Mouse (Mus musculus) lung, embryonic 16.5 days (tissue): ENCODE measurements around the gene Calhm3. TPM values are rescaled to one million over a fixed set of nuclear protein-coding genes. Genes with fewer than 3 reads are reported as not detected.

ENCODE experiments used
- ATAC-seq: fragments of 200-750 bp; cut with Nextera tagmentation; 2 replicates; pipeline ENCODE4 v1.8.0; 2017; ENCODE audit warnings: low read depth, mild to moderate bottlenecking, moderate library complexity
- H3K27ac ChIP-seq: fragments of 300-500 bp; sonication (generic); 2 replicates; pipeline ENCODE4 v1.5.1; 2014; ENCODE audit warnings: mild to moderate bottlenecking, control low read depth, low read length
- H3K27me3 ChIP-seq: fragments of 300-500 bp; sonication (generic); 2 replicates; pipeline ENCODE4 v1.6.1; 2014; ENCODE audit warnings: low read depth, low read length, mixed read lengths; ENCODE audit not compliant: control insufficient read depth, insufficient read depth
- H3K36me3 ChIP-seq: fragments of 300-500 bp; sonication (generic); 2 replicates; pipeline ENCODE4 v1.6.1; 2014; ENCODE audit warnings: low read length; ENCODE audit not compliant: control insufficient read depth, insufficient read depth
- H3K4me1 ChIP-seq: fragments of 300-500 bp; sonication (generic); replicated peaks from 2 replicates; pipeline ENCODE4 v1.6.1; 2014; ENCODE audit warnings: low read length, mixed read lengths; ENCODE audit not compliant: control insufficient read depth, insufficient read depth
- H3K4me2 ChIP-seq: fragments of 300-500 bp; sonication (generic); 2 replicates; pipeline ENCODE4 v1.6.1; 2014; ENCODE audit warnings: low read depth, low read length, control low read depth
- H3K4me3 ChIP-seq: fragments of 300-500 bp; sonication (generic); 2 replicates; pipeline ENCODE4 v1.5.1; 2014; ENCODE audit warnings: mild to moderate bottlenecking, low read length, control low read depth
- H3K9ac ChIP-seq: fragments of 300-500 bp; sonication (generic); 2 replicates; pipeline ENCODE4 v1.6.1; 2014; ENCODE audit warnings: low read length, control low read depth
- H3K9me3 ChIP-seq: fragments of 300-500 bp; sonication (generic); 2 replicates; pipeline ENCODE4 v1.6.1; 2016; ENCODE audit warnings: low read length; ENCODE audit not compliant: control insufficient read depth
- WGBS: fragments of 180-500 bp; shearing (Covaris S2); extraction: QIAGEN DNeasy Blood & Tissue Kit; methylation state at CpG from one replicate; pipeline ENCODE4 v1.1.7; 2014; 5-methylcytosine and 5-hydroxymethylcytosine counted together
- polyA plus RNA-seq: library from polyadenylated mRNA; unstranded; fragments of >200 nt; fragmentation: Nextera tagmentation; extraction: Ambion mirVana; gene quantifications from 2 replicates; pipeline ENCODE4 v1.2.1, GENCODE M21; 2015

Calhm3 gene
- polyA plus RNA-seq, 1 experiment from 2014 or later: not detected

GRCm38 (mm10) chr19:47104641-47105271 lies 52.8 kb downstream of the Calhm3 start:
- Histone ChIP-seq H3K9ac (no peak overlapping the region), H3K4me1 (no peaks in the 10 kb centered on the region), H3K4me3 (no peak overlapping the region), H3K9me3 (no peaks in the 10 kb centered on the region), H3K4me2 (no peak overlapping the region), H3K27me3 (no peaks in the 10 kb centered on the region), H3K27ac (no peak overlapping the region), H3K36me3 (peaks cover 54% of the 10 kb centered on the region)
- 90% methylated on average over 9 of the region's 9 CpGs for WGBS
- ATAC-seq: no peak

Other genes starting within 250 kb of the Calhm3 start
- 0.51 and 1.2 TPM in 2 replicates for gene Ina, start 143.1 kb downstream of the Calhm3 start, polyA plus RNA-seq
- gene Nt5c2, start 142.6 kb downstream of the Calhm3 start, polyA plus RNA-seq: 87.7 and 92.2 TPM in 2 replicates
- gene Pcgf6, start 106.9 kb downstream of the Calhm3 start, polyA plus RNA-seq: 13.0 and 14.4 TPM in 2 replicates
- 3.5 and 4.5 TPM in 2 replicates for gene Taf5, start 90.0 kb downstream of the Calhm3 start, polyA plus RNA-seq
- 1,037 and 1,149 TPM in 2 replicates for gene Usmg5, start 67.1 kb downstream of the Calhm3 start, polyA plus RNA-seq
- gene Pdcd11, start 67.0 kb downstream of the Calhm3 start, polyA plus RNA-seq: 8.0 and 8.1 TPM in 2 replicates
- 7.8 and 8.3 TPM in 2 replicates for gene Calhm2, start 19.5 kb downstream of the Calhm3 start, polyA plus RNA-seq
- not detected in 2 replicates for gene Calhm1, start 13.5 kb downstream of the Calhm3 start, polyA plus RNA-seq
- gene Neurl1a, start 21.1 kb upstream of the Calhm3 start, polyA plus RNA-seq: 4.0 and 4.3 TPM in 2 replicates